Mouse (Mus musculus): ENCODE results near the gene Ccdc162.

GRCm38 (mm10) chr10:41572274-41572673, 144.2 kb downstream of the Ccdc162 start:
- TF ChIP-seq EP300 (optimal IDR thresholded peaks at IDR 0.05) (no peak), CTCF (IDR thresholded peaks at IDR 0.05; ENCODE audit: low read depth) (no peak)

All from stomach, postnatal 0 days (tissue).